Mouse (Mus musculus) CH12.LX (cell line): ENCODE measurements around the gene Akap9. TPM values are rescaled to one million over a fixed set of nuclear protein-coding genes. Genes with fewer than 3 reads are reported as not detected.

Source experiments
- DNase-seq: peaks from one replicate; pipeline ENCODE4 v3.0.0-alpha.2; 2013; ENCODE audit errors: extremely low read depth
- H3K27ac ChIP-seq: 2 replicates; pipeline ENCODE4 v1.5.1; 2012; ENCODE audit warnings: low read depth, mild to moderate bottlenecking, control low read depth, moderate library complexity; ENCODE audit not compliant: insufficient read depth
- H3K27me3 ChIP-seq: replicated peaks from 2 replicates; pipeline ENCODE3; 2012; ENCODE audit warnings: inconsistent platforms
- H3K36me3 ChIP-seq, 2 experiments: replicated peaks in 1 of 2; 2 replicates each; pipeline versions ENCODE3 to v1.6.1; 2012; ENCODE audit warnings: inconsistent platforms in 1 of 2, low read length in 1 of 2, mild to moderate bottlenecking in 1 of 2, mixed read lengths in 1 of 2, moderate library complexity in 1 of 2; ENCODE audit not compliant: control insufficient read depth in 1 of 2, insufficient read depth in 1 of 2
- H3K4me1 ChIP-seq, 2 experiments: 2 replicates each; pipeline ENCODE4 v1.6.1; 2012; ENCODE audit warnings: inconsistent platforms in 1 of 2, moderate library complexity in 1 of 2; ENCODE audit not compliant: insufficient read depth in 2 of 2, control insufficient read depth in 1 of 2
- H3K4me2 ChIP-seq: 2 replicates; pipeline ENCODE4 v1.6.1; 2012; ENCODE audit warnings: low read depth, mild to moderate bottlenecking, control low read depth; ENCODE audit not compliant: poor library complexity, insufficient read depth, severe bottlenecking
- H3K4me3 ChIP-seq, 3 experiments: fragments of 150-350 bp in 1 of 3; sonication (generic) in 1 of 3; replicated peaks in 1 of 3; 2 replicates each; pipeline versions ENCODE3 to v1.5.1; 2011 to 2012; ENCODE audit warnings: low read depth in 2 of 3, low read length in 2 of 3, mild to moderate bottlenecking in 2 of 3, moderate library complexity in 2 of 3, control low read depth in 1 of 3, improper control_type of control experiment in 1 of 3, inconsistent platforms in 1 of 3, mixed read lengths in 1 of 3; ENCODE audit not compliant: poor library complexity in 1 of 3
- H3K79me2 ChIP-seq: replicated peaks from 2 replicates; pipeline ENCODE4 v1.6.1; 2012; ENCODE audit warnings: mild to moderate bottlenecking, moderate library complexity; ENCODE audit not compliant: control insufficient read depth, poor library complexity, insufficient read depth, severe bottlenecking; ENCODE audit errors: extremely low read depth
- H3K9ac ChIP-seq: 2 replicates; pipeline ENCODE4 v1.6.1; 2012; ENCODE audit warnings: low read depth, mild to moderate bottlenecking, control low read depth, moderate library complexity; ENCODE audit not compliant: insufficient read depth
- H3K9me3 ChIP-seq: replicated peaks from 2 replicates; pipeline ENCODE3; 2012; ENCODE audit warnings: low read length, inconsistent platforms, mixed read lengths
- BHLHE40 ChIP-seq: IDR thresholded peaks from 2 replicates; pipeline ENCODE4 v1.6.1; 2011; ENCODE audit warnings: mild to moderate bottlenecking, low read depth, low read length, improper control_type of control experiment
- CHD1 ChIP-seq: IDR thresholded peaks from 2 replicates; pipeline ENCODE4 v1.6.1; 2012; ENCODE audit warnings: low read depth, low read length, improper control_type of control experiment, inconsistent platforms
- CTCF ChIP-seq, 2 experiments: IDR thresholded peaks in 1 of 2; conservative IDR thresholded peaks in 1 of 2; 2 replicates each; pipeline ENCODE4 v1.5.1; 2011 to 2012; ENCODE audit warnings: low read depth in 2 of 2, low read length in 2 of 2, improper control_type of control experiment in 1 of 2, inconsistent platforms in 1 of 2, mild to moderate bottlenecking in 1 of 2, moderate library complexity in 1 of 2
- E2F4 ChIP-seq: IDR thresholded peaks from 2 replicates; pipeline ENCODE4 v1.6.1; 2011; ENCODE audit warnings: low read depth, low read length, improper control_type of control experiment; ENCODE audit not compliant: insufficient replicate concordance
- ELF1 ChIP-seq: IDR thresholded peaks from 2 replicates; pipeline ENCODE4 v1.6.1; 2014; ENCODE audit warnings: low read depth, mild to moderate bottlenecking, inconsistent platforms, low read length, improper control_type of control experiment
- EP300 ChIP-seq: IDR thresholded peaks from 2 replicates; pipeline ENCODE4 v1.6.1; 2011; ENCODE audit warnings: low read length, improper control_type of control experiment
- IRF4 ChIP-seq: IDR thresholded peaks from 2 replicates; pipeline ENCODE4 v1.6.1; 2014; ENCODE audit warnings: low read depth, mild to moderate bottlenecking, inconsistent platforms, low read length, improper control_type of control experiment
- KAT2A ChIP-seq: IDR thresholded peaks from 2 replicates; pipeline ENCODE4 v1.6.1; 2012; ENCODE audit warnings: low read length, improper control_type of control experiment, inconsistent platforms; ENCODE audit not compliant: insufficient replicate concordance
- MAX ChIP-seq: IDR thresholded peaks from 2 replicates; pipeline ENCODE4 v1.6.1; 2011; ENCODE audit warnings: low read length, improper control_type of control experiment
- MYC ChIP-seq: IDR thresholded peaks from 2 replicates; pipeline ENCODE4 v1.6.1; 2011; ENCODE audit warnings: low read depth, mild to moderate bottlenecking, improper control_type of control experiment, low read length
- POLR2A ChIP-seq: IDR thresholded peaks from 2 replicates; pipeline ENCODE4 v1.6.1; 2011; ENCODE audit warnings: low read depth, mild to moderate bottlenecking, improper control_type of control experiment, low read length
- POLR2AphosphoS2 ChIP-seq: IDR thresholded peaks from 2 replicates; pipeline ENCODE4 v1.6.1; 2011; ENCODE audit warnings: low read depth, low read length, improper control_type of control experiment
- RCOR1 ChIP-seq: conservative IDR thresholded peaks from 2 replicates; pipeline ENCODE4 v1.6.1; 2012; ENCODE audit warnings: low read depth, mild to moderate bottlenecking, inconsistent platforms, low read length, improper control_type of control experiment
- SMC3 ChIP-seq: IDR thresholded peaks from 2 replicates; pipeline ENCODE4 v1.6.1; 2011; ENCODE audit warnings: low read depth, low read length, improper control_type of control experiment
- TCF12 ChIP-seq: IDR thresholded peaks from 2 replicates; pipeline ENCODE4 v1.6.1; 2014; ENCODE audit warnings: low read depth, mild to moderate bottlenecking, inconsistent platforms, low read length, improper control_type of control experiment
- UBTF ChIP-seq: IDR thresholded peaks from 2 replicates; pipeline ENCODE4 v1.6.1; 2012; ENCODE audit warnings: low read depth, mild to moderate bottlenecking, inconsistent platforms, low read length, improper control_type of control experiment, moderate library complexity
- USF1 ChIP-seq: IDR thresholded peaks from 2 replicates; pipeline ENCODE4 v1.6.1; 2014; ENCODE audit warnings: low read depth, mild to moderate bottlenecking, inconsistent platforms, low read length, improper control_type of control experiment
- ZC3H11A ChIP-seq: IDR thresholded peaks from 2 replicates; pipeline ENCODE4 v1.6.1; 2012; ENCODE audit warnings: low read depth, mild to moderate bottlenecking, inconsistent platforms, low read length, improper control_type of control experiment
- ZMIZ1 ChIP-seq: IDR thresholded peaks from 2 replicates; pipeline ENCODE4 v1.6.1; 2012; ENCODE audit warnings: low read depth, mild to moderate bottlenecking, inconsistent platforms, low read length, improper control_type of control experiment
- dilution Hi-C: fragments of 300-500 bp; cut with MboI; formaldehyde crosslinking; loops from 2 replicates; pipeline ENCODE4 v1.14.3; 2020; ENCODE audit warnings: low sequenced_read_pairs; ENCODE audit not compliant: extremely low pct_unique_long_range_greater_than_20kb, extremely low pct_ligation_motif_present
- in situ Hi-C: fragments of 300-500 bp; cut with MboI; formaldehyde crosslinking; loops from 3 replicates; pipeline ENCODE4 v1.14.3; 2019; ENCODE audit warnings: low sequenced_read_pairs, low pct_ligation_motif_present, low pct_unique_long_range_greater_than_20kb, mixed read lengths
- polyA plus RNA-seq: library from polyadenylated mRNA; unstranded; fragments of >175 nt; gene quantifications from 2 replicates; pipeline ENCODE4 v1.2.1, GENCODE M21; 2012; ENCODE audit warnings: low read depth; ENCODE audit not compliant: insufficient read length
- total RNA-seq, 2 experiments: library from RNA; depleted of rRNA; stranded (reverse); fragments of 300-350 nt in 1 of 2; fragments of >200 nt in 1 of 2; gene quantifications; 2 replicates each; pipeline ENCODE4 v1.2.3; 2012 to 2014

Gene Akap9
- total and polyA plus RNA-seq, 3 experiments = 10.3 to 15.6 (median 12.8) TPM

DNA sequence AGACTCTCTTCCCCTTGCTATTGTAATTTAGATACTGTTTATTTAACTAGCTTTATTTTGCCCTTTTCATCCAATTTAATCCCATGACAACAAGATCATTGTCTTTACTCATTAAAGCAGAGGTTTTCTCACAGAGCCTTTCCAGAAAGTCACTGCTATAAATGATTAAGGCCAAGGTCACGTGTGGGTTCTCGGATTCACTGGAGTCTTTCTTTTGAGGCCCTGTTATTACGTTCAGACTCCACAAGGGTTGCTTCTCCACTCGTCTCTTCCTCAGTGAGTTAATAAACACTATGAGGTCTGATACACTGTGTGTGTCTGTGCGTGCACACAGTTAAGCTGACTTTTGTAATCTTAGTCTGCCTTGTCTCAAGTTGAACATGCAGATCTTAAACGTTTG is 47.0 kb downstream of the Akap9 start:
- DNase-seq = no peak
- dilution Hi-C loops = no loop called here
- TF ChIP-seq BHLHE40 (no peak), CHD1 (no peak), POLR2AphosphoS2 (no peak), MAX (no peak)

DNA sequence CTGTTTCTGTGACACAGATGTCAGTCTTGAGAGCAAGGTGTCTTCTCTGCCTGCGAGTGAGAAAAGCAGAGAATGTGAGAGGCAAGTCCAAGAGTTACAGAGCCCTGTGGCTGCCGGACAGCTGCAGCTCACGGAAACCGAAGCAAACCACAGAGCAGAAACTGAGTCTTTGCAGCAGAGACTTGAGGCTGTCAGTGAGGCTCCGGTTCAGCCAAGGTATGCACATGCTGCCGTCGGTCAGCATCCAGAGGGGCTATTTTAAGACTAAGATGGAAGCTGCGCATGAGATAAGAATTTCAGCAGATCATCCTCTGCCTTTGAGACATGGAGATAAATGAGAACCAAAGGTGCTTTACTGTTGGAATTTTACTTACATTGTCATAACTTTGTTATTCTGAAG is 48.3 kb downstream of the Akap9 start:
- Histone ChIP-seq H3K4me2 (no peak overlapping the region), H3K9ac (no peak overlapping the region), H3K9me3 (no peaks in the 10 kb centered on the region), H3K36me3 (peaks cover 9 to 46% of the 10 kb centered on the region in 2 experiments), H3K4me3 (no peak overlapping the region), H3K27ac (no peak overlapping the region), H3K79me2 (no peaks in the 10 kb centered on the region), H3K27me3 (no peaks in the 10 kb centered on the region)
- dilution Hi-C loops = no loop called here
- DNase-seq = no peak
- no peak for TF ChIP-seq POLR2A
- TF ChIP-seq SMC3 = no peak
- TF ChIP-seq TCF12 = no peak
- no peak for TF ChIP-seq UBTF
- TF ChIP-seq E2F4 = no peak
- no peak for TF ChIP-seq ZC3H11A
- no peak for TF ChIP-seq IRF4
- TF ChIP-seq ZMIZ1 = no peak
- no peak for TF ChIP-seq CTCF (conservative IDR thresholded peaks at IDR 0.05 in 1 of 2, IDR thresholded peaks at IDR 0.05 in 1 of 2; ENCODE audit: low read depth in 2 of 2, low read length in 2 of 2)
- TF ChIP-seq USF1 = no peak
- no peak for TF ChIP-seq EP300
- TF ChIP-seq RCOR1 = no peak
- no peak for TF ChIP-seq ELF1
- TF ChIP-seq MYC = no peak
- no peak for TF ChIP-seq KAT2A
- TF ChIP-seq, all 38 proteins: peak for 0
- in situ Hi-C loops = no loop called here
- peaks cover 0 to 6% of the 10 kb centered on the region in 2 experiments; a peak in 2 of 4 replicates for H3K4me1 ChIP-seq

More for the DNA sequence above, 47.0 kb downstream of the Akap9 start:
- peaks cover 0 to 6% of the 10 kb centered on the region in 2 experiments; a peak in 2 of 4 replicates for H3K4me1 ChIP-seq
- no peak overlapping the region for H3K27ac ChIP-seq
- no peaks in the 10 kb centered on the region for H3K79me2 ChIP-seq
- in situ Hi-C loops = no loop called here
- peaks cover 14 to 54% of the 10 kb centered on the region in 2 experiments for H3K36me3 ChIP-seq
- H3K4me2 ChIP-seq = no peak overlapping the region
- no peak overlapping the region for H3K9ac ChIP-seq
- no peaks in the 10 kb centered on the region for H3K9me3 ChIP-seq
- H3K4me3 ChIP-seq = no peak overlapping the region
- H3K27me3 ChIP-seq = no peaks in the 10 kb centered on the region
